Mouse (Mus musculus): Measurements from ENCODE around the gene Mn1. TPM values are rescaled to one million over a fixed set of nuclear protein-coding genes. Genes with fewer than 3 reads are reported as not detected.

Mn1 gene
- polyA plus RNA-seq, 1 experiment: 1.2 TPM

Other genes starting within 250 kb of the Mn1 start
- 56.3 and 74.1 TPM in 2 replicates for gene Pitpnb, start 86.6 kb upstream of the Mn1 start, polyA plus RNA-seq (2012; ENCODE audit: insufficient read depth, insufficient read length, missing spikeins)

Data from brown adipose tissue, adult 24 weeks (tissue).